Mouse (Mus musculus) 416B (cell line): ENCODE measurements at regions not wholly inside any gene's neighbourhood (a gene's known extent, or its start where the extent isn't known, plus 50 kb on each side); places are given as distances from the start of the nearest gene placed in this dataset.
A peak's percentile ranks its signal among the peaks of the same experiment; 100 is the strongest.

ENCODE experiments used
- DNase-seq: peaks from one replicate; pipeline ENCODE4 v3.0.0; 2011; ENCODE audit warnings: low read depth

DNA sequence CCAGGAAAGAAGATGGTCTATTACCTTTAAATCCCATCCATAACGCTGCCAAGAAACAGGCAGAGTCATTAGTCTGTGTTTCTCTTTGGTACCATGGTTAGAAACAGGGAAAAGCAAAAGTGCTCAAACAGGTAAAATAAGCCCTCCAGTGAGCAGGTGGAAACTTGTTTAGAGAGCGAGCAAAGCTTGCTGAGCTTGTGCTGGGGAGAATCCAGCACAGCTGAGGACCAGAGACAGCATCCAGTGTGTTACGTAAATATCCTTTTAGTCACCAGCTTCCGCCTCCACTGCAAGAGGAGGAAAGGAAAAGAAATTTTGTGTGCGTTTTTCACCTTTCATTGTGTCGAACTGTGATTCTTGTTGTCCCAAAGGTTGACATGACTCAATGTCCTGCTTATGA is 586.0 kb upstream of the A1bg start:
- DNase-seq = no peak

DNA sequence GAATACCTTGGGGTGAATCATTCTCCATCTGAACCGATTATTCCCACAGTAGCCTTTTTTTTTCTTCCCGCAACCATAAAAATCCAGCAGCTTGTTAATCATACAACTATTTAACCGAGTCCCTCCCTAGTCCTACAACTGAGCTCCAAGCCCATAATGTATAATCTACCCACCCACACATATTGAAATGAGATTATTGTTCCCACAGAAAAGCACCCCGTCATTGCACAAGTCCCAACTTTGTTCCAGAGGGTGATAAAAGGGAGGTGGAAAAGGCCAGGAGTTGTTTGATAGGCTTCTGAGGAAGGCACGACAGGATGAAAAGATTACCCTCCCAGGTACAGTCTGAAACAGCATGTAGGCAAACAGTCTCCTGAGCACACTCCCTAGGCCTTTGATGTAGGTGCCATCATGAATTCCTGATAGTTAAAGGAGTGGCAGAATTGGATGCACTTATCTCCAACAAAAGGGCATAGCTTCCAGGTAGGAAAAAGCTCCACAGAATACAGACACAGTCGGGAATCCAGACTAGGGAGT is 583.6 kb upstream of the A1bg start:
- DNase-seq = no peak

DNA sequence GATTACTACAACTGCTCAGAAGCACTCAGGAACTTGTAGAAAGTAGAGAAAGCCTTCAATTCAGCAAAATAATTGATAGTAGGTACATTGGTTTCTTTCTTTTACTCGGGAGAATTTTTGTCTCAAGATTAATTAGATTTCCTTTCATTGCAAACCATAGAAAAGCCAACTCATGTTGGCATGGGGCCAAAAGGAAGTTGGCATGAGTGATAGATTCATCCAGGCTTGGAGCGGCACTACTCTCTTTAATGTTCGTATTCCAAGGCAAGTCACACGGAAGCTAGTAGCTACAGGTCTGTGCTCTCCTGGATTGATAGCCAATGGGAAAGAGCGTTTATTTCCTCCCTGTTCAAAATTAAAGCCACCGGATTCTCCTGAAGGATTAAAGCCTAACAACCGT is 580.6 kb upstream of the A1bg start:
- peak; percentile 35 for DNase-seq

DNA sequence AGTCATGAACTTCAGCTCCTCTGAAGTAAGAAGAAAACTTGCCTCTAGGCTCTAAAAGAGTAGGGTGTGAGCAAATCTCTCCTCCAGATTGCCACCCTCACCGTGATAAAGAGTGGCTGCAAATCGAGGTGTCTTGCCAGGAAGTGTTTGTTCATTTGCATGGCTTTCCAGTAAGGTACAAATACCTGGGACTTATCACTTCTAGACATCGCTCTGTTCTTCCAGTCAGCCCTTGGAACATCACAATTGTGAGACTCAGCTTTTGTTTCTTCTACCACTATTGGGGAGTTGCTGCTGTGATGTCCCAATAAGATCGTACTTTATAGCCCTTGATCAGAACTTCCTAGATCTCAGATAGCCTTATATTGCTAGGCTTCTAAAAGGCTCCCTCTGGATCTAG is 566.9 kb upstream of the A1bg start:
- DNase-seq = no peak

DNA sequence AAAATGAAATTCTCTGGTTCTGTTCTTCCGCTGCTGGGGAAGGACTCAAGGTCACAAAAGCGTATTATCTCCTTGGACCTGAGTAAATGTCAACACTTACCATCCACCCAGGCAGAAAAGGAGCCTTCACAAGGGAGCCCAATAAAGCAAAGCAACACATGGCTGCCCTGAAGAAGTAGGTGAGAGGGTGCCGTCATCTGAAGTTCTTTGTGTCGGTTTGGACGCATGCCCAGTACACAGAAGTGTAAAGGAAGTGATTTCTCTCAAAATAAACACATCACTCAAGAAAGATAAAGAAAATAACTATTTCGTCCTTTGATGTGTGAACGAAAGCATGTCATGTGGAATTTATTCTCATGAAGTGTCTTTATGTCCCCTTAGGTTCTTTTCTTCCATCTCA is 559.0 kb upstream of the A1bg start:
- no peak for DNase-seq

DNA sequence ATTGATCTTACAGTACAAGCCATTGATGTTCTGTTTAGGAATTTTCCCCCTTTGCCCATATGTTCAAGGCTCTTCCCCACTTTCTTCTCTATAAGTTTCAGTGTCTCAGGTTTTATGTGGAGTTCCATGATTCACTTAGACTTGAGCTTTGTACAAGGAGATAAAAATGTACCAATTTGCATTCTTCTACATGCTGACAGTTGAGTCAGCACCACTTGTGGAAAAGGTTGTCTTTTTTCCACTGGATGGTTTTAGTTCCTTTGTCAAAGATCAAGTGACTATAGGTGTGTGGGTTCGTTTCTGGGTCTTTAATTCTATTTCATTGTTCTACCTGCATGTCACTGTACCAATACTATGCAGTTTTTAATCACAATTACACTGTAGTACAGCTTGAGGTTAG is 551.1 kb upstream of the A1bg start:
- no peak for DNase-seq

DNA sequence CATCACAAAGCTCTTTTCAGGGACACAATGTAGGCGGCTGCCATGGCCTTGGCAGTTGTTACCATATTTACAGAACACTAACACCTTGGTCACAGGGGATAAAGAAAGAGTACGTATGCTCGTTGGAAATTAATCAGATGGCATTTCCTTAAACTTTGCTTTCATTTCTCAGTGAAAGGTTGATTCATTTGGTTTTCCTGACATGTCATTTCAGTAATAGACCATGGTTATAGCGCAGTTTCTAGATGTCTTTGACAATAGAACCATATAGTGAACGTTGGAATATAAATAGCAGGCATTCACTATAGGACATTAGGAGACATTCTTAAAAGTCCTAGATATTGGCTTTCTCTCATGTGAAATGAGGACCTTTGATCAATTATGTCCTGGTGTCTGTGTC is 532.2 kb upstream of the A1bg start:
- no peak for DNase-seq

DNA sequence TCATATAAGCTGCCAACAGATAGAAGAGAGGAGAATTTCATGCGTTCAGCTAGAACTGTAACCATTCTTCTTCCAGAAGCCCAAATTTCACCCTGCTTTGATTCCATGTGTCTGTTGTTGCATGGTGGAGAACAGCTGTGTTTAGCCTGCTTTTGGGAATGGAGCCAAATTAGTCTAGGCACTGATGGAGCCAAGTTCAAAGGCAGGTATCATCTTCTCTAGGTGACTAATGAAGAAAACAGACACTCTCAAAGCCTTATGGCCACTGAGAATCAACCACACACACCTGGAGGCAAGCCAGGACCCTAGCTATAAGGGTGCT is 531.5 kb upstream of the A1bg start:
- no peak for DNase-seq

DNA sequence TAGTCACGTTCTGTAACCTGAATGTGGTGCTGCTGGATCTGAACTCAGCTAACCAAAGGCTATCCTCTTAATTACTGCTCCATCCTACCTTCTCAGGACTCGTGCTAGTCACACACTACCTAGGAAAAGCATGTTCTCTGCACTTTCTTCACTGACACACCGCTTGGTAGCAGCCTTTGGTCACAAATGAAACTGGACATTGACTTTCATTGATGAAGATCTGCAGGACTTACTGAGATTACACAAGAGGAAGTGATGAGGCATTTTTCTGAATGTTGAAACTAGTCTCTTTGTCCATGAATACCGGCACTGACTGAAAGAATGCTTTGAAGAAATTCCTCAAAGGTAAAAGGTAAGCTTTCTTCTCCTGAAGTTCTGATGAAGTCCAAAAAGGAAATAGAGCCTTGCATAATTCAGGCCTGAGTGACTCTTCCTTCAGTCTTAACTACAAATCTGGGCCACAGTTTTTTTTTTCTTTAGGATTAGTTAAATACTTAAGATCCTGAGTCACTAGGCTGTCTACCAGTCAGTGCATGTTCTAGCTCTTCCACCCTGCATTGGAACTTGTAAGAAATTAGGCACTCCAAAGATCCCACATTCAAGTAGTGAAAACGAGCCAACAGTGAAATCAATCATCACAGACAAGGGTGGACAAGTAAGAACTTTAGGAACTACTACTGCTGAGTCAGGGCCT is 531.0 kb upstream of the A1bg start:
- DNase-seq = peak; percentile 82

DNA sequence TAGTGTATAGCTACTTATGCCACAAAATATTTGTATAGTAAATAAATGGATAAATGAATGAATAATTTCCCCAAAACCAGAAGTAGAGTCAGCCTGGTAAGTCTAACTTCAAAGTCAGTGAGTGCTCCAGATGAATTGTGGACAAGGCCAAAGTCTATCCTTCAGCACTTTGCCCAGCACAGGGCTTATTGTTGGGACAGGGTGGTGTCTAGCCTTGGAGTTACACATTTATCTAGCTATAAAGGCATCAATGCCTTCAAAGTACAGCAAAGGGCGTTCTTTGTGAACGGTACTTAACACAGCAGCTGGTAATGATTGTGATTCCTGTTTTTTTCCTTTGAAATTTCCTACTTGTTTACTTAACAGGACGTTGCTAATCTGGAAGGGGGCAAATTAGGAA is 527.4 kb upstream of the A1bg start:
- no peak for DNase-seq

DNA sequence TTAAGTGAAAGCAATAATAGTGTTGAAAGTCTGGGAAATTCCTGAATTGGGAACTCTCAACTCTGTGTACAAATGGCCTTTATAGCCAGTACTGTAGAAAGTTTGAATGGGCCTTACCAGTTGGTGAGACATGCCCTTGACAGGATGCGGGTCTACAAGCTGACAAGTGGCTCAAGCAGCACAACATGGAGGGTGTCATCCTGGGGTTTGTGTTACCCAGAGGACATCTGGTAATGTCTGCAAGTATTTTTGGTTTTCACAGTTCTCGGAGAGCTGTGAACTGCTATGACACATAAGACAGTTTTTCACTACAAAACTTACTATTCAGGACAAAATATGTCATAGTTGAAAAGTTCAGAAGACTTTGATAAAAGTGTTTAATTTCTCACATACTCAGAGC is 525.7 kb upstream of the A1bg start:
- no peak for DNase-seq

DNA sequence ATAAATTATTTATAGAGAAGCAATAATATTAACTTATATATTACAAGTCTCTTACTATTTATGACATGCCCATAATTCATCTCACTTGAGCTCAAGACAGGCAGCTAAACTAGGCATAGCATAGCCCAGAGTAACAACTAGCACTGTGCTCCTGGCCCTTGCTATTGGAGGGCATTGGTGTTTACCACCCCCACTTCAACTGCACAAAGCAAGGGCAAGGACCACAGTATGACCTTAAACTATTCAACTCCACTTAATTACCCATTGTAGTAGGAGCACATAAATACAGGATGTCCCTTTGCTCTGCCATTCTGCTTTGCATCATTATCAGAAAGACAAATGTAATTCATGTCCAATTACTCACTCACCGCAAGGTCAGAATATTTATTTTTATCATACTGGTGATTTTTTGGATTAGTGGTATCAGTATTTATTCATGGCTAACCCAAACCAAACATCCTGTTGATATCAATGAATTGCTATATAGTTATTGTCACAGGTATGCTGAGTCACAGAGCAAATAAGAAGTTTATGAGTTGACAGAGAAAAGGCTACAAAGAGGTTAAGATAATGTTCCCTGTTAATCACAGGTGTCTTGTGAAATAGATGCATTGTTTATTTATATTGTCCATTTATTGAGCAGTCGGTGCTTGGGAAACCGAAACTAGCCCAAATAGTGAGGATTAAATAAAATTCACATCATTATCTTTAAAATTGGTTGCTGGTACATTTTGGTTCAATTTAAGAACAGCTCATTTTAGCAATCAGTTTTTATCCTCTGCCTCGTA is 523.4 kb upstream of the A1bg start:
- no peak for DNase-seq

DNA sequence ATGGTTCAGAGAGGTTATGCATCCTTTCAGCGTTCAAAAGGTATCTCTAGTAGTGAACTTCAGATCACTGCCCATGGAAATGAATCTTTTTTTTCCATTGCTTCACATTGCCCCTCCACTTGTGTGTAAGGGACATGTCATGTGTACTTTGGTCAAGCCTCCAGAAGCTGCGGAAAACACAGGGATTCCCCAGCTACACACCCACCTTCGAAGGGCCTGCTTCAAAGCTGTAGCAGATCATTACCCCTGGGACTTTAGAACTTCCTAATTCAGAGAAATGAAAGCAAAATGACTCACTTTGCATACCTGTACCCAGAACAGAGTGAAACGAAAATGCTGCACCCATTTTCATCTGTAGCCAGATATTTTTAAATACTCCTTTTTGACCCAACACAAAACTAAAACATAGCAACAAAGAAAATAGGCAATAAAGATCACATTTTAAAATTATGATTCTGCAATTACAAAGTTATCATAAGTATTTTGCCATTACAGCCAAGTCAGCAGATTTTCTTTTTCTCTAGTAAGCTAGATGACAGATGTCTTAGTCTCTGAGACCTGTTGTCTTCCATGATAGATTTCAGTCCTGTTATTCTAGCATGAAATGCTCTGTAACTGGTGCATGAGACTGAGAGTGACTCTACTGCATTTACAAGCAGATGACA is 519.1 kb upstream of the A1bg start:
- no peak for DNase-seq

DNA sequence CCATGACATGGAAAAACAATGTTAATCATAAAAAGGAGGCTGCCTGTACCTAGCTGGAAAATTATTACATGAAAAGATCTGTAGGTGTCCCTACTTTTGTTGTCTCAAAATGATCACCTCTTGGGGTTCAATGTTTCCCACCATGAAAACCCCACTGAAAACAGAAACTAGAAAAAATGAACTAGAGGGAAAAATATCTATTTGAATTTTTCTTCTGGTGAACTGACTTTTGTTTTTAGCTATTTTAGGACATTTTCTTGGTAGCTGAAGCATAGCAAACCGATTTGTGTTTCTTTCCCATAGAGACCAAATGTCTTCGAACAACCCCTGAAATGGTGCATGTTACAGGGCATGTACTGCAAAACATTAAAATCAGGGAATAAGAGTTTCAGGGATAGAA is 518.2 kb upstream of the A1bg start:
- no peak for DNase-seq

DNA sequence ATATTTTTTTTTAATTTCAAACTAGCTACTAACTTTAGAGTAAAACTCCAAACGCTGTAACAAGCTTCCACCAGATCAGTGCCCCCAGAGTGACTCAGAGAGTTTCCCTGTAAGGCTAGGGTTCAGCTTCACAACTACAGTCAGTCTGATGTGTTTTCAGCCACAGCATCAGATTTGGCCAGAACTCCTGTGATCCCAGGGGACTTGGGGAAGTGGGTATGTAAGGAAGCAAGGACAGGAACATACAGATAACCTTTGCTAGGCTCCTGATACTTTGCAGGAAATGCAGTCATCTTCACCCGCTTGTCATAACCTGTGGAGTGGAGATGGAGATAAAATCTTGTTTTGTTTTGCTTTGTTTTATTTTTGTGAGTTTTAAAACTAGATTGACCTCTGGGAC is 517.5 kb upstream of the A1bg start:
- no peak for DNase-seq

DNA sequence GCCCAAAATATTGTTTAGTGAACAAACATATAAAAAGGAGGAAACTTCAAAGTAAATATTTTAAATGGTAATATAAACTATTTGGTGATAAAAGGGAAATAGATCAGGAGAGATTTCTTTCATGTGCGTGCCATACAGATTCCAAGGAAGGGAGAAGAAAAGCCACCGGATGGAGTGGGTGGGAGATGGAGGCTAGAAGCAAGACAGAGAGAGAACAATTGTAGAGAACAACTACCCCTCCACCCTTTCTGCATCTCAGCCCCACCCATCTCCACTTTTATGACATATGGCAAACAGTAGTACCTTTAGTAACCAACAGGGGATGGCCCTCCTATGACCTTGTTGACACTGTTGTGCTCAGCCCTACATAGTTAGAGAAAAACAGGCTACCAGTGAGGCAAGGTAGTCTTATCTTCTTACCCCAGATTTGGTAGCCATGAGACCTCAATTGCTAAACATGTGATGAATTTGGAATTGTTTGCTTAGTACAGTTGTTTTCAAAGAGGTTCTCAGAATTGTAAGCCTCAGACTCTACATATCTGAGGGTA is 516.9 kb upstream of the A1bg start:
- no peak for DNase-seq

DNA sequence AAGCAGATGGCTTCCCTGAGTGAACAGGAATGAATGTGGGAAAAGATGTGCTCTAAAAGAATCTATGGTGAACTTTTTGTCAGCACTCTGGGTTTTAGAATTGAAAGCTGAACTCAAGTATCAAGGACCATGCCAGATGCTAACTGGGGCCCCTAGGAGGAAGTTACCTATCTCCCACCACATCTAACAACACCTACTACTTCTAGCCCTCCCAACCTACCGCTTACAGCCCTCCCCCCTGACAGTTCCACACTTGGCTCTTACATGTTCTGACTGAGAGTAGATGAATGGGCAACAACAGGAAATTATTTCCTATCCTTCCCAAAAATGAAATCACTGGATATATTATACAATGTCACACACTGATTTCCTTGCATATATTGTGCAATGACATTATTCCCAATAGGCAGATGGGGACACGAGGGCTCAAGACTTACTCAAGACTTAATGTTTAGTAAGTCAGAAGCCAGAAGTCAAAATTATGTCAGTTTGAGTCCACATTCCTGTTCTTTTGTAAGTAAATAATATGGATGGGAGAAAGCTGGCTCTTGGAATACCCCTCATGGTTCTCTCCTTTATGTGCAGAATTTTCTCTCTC is 506.1 kb upstream of the A1bg start:
- DNase-seq = no peak

DNA sequence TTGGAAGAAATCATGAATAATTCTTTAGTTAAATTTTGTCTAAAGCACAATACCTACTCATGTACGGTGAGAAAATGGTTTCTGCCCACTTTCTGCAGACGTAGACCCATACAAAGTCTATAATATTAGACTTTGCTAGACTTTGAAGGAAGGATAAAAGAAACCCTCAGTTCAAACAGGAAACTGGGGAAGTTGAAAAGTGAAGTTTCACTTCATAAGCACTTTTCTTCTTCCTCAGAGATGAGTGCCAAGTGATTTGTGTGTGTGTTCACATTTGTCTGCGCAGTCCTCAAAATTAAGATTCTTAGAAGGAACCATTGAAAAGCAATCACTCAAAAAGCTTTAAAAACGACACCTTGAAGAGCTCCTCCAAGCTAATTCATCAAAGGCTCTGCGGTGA is 500.2 kb upstream of the A1bg start:
- DNase-seq = no peak

DNA sequence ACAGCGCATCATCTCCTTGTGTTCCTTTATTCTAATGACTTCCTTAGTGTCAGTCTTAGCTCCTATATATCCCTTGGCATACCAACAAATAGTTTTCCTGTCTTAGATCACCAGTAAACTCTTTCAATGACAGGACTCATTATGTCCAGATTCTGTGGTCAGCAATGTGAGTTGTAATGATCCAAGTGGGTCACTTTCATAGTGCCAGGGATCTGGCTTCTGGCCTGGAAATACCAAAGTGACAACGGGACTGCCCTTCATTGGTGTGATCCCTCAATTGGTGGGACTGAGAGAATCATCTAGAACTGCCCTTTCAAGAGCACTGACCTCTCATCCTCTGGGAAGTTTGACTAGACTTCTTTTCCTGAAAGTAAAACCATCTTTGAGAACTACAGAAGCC is 494.7 kb upstream of the A1bg start:
- DNase-seq = no peak

DNA sequence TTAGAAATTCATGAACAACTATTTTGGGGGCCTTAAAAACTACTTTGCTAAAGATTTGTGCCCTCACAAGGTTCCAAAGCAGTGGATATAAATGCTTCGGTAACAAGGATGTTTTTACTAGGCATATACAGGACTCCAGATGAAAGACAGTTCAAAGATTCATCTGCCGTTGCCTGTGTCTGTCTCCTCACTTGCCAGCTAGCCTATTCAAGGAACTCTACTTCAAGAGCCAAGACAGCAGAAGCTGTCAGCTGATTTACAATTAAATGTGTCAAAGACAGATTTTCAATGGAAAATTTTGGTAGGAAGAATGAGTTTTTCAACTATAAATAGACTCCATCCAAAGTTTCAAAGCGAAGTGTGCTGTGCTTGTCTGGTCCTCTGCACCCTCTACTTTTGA is 494.0 kb upstream of the A1bg start:
- no peak for DNase-seq

DNA sequence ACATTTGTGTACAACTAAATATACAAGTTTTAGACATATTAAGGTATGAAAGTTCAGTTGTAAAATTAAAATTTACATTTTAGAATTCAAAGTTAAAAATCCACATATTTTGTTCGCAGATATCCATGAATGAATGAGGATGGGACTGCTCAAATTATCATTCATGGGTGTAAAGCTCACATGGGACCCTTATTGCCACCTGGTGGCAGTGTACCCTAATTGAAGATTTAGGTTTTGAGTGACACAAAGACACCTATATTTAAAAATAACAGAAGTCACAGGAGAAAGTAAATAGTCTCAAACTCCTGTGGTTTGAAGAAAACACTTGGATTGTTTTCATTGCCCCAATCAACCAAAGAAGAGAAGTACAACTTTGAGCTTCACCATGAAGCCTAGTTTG is 492.8 kb upstream of the A1bg start:
- DNase-seq = peak; percentile 41

DNA sequence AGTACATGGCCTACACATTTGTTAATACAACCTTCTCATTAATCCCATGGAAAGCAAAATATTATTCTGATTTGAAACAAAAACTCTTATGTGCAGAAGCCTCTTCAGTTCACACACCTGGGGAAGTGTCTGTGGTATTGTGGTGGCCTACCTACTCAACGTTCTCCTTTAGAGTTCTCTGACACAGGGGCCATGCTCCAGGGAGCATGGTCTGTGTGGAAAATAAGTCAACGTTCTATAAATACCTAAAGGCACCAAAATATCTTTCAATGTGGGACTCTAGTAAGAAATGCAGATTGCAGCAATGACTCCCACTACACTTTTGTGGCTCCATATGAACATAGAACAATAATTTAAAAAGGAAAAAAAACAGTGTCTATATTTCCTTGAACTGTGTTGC is 489.0 kb upstream of the A1bg start:
- no peak for DNase-seq

DNA sequence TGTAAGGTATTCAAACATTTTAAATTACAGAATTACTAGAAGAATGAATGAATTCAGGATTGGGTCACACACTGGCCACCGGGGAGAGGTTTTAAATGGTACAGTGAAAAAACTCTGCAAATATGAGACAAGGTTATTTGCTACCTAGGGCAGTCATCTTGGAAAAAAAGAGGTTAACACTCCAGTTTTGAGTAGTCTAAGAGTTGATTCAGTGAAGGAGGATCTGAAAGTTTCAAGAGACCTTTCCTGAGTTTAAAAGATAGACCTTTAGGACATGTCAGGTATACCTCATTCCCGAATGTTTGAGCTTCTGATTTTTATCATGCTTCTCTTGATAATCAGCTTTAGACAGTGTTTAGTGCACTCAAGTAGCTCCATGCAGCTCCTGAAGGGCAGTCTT is 488.0 kb upstream of the A1bg start:
- no peak for DNase-seq
